ENCODE assay signal across 8 mouse cellular contexts in genomic region chr13:98496917-98497870, GRCm38 (mm10). TPM values are rescaled to one million over a fixed set of nuclear protein-coding genes. Genes with fewer than 3 reads are reported as not detected.
DNase-seq lines count a peak whose midpoint lies in the region; ATAC-seq and TF ChIP-seq lines count a peak whose summit lies in the region.

No protein-coding gene starts in this region.

- peak; percentile 69 for DNase-seq in ES-CJ7 (ENCODE audit: low read depth, low spot score)
- DNase-seq in retina, postnatal 1 day: peak; percentile 80
- DNase-seq in thymus, postnatal 25 days: no peak

- no peak for ATAC-seq in intestine, postnatal 0 days
- no peak for ATAC-seq in intestine, embryonic 15.5 days
- ATAC-seq in embryonic facial prominence, embryonic 13.5 days (ENCODE audit: insufficient number of reproducible peaks, insufficient read depth, low FRiP score, low TSS enrichment, low read depth): 0 out of 2 replicates have a peak, but pooled peaks have one; percentile 29
- ATAC-seq in kidney, embryonic 15.5 days (replicated peaks; ENCODE audit: low FRiP score): peak; percentile 66; the same call in 1 of the 2 replicates
- no peak for ATAC-seq in CD4-positive, CD25-positive, alpha-beta regulatory T cell, adult 4 months

- H3K27ac ChIP-seq in intestine, postnatal 0 days (ENCODE audit: low read depth, low read length): no peak overlapping the region
- no peak overlapping the region for H3K27ac ChIP-seq in intestine, embryonic 15.5 days
- H3K27ac ChIP-seq in embryonic facial prominence, embryonic 13.5 days: peak overlapping the region; percentile 7; the same call in 1 of the 2 replicates
- H3K27ac ChIP-seq in kidney, embryonic 15.5 days: no peak overlapping the region

- H3K4me3 ChIP-seq in intestine, postnatal 0 days (ENCODE audit: low read depth, low read length): no peak overlapping the region
- no peak overlapping the region for H3K4me3 ChIP-seq in intestine, embryonic 15.5 days (replicated peaks)
- no peak overlapping the region for H3K4me3 ChIP-seq in embryonic facial prominence, embryonic 13.5 days
- no peak overlapping the region for H3K4me3 ChIP-seq in kidney, embryonic 15.5 days (replicated peaks)

- no peak overlapping the region for H3K9ac ChIP-seq in intestine, postnatal 0 days (ENCODE audit: low read depth, low read length)
- no peak overlapping the region for H3K9ac ChIP-seq in intestine, embryonic 15.5 days
- H3K9ac ChIP-seq in embryonic facial prominence, embryonic 13.5 days: no peak overlapping the region
- no peak overlapping the region for H3K9ac ChIP-seq in kidney, embryonic 15.5 days

- H3K36me3 ChIP-seq in intestine, postnatal 0 days (ENCODE audit: control insufficient read depth, insufficient read depth): no peaks in the 10 kb centered on the region
- no peaks in the 10 kb centered on the region for H3K36me3 ChIP-seq in intestine, embryonic 15.5 days
- H3K36me3 ChIP-seq in embryonic facial prominence, embryonic 13.5 days: no peaks in the 10 kb centered on the region
- no peaks in the 10 kb centered on the region for H3K36me3 ChIP-seq in kidney, embryonic 15.5 days

- TF ChIP-seq CTCF in intestine, postnatal 0 days (IDR thresholded peaks at IDR 0.05; ENCODE audit: low read depth): peak; percentile 68

- peaks cover 47% of the 10 kb centered on the region for H3K27me3 ChIP-seq in intestine, postnatal 0 days (replicated peaks; ENCODE audit: control insufficient read depth, insufficient read depth, low read length)
- peaks cover 48% of the 10 kb centered on the region for H3K27me3 ChIP-seq in intestine, embryonic 15.5 days (replicated peaks)
- H3K27me3 ChIP-seq in embryonic facial prominence, embryonic 13.5 days: peaks cover 70% of the 10 kb centered on the region
- peaks cover 68% of the 10 kb centered on the region for H3K27me3 ChIP-seq in kidney, embryonic 15.5 days

- H3K9me3 ChIP-seq in intestine, postnatal 0 days (ENCODE audit: control insufficient read depth): no peaks in the 10 kb centered on the region
- H3K9me3 ChIP-seq in intestine, embryonic 15.5 days: no peaks in the 10 kb centered on the region
- H3K9me3 ChIP-seq in embryonic facial prominence, embryonic 13.5 days: no peaks in the 10 kb centered on the region
- no peaks in the 10 kb centered on the region for H3K9me3 ChIP-seq in kidney, embryonic 15.5 days (replicated peaks)

- WGBS in intestine, postnatal 0 days: 25% methylated on average over 16 of the region's 16 CpGs
- 40% methylated on average over 16 of the region's 16 CpGs for WGBS in intestine, embryonic 15.5 days
- 14% methylated on average over 16 of the region's 16 CpGs for WGBS in embryonic facial prominence, embryonic 13.5 days
- WGBS in kidney, embryonic 15.5 days: 20% methylated on average over 16 of the region's 16 CpGs

- no peak overlapping the region for H3K4me2 ChIP-seq in intestine, postnatal 0 days (replicated peaks; ENCODE audit: low read depth)
- no peak overlapping the region for H3K4me2 ChIP-seq in intestine, embryonic 15.5 days (replicated peaks)
- H3K4me2 ChIP-seq in embryonic facial prominence, embryonic 13.5 days: peak overlapping the region; percentile 26
- H3K4me2 ChIP-seq in kidney, embryonic 15.5 days: peak overlapping the region; percentile 38; the same call in 1 of the 2 replicates

- no peaks in the 10 kb centered on the region for H3K4me1 ChIP-seq in intestine, postnatal 0 days (replicated peaks; ENCODE audit: control insufficient read depth, insufficient read depth, low read length)
- H3K4me1 ChIP-seq in intestine, embryonic 15.5 days (replicated peaks): no peaks in the 10 kb centered on the region
- H3K4me1 ChIP-seq in embryonic facial prominence, embryonic 13.5 days: peaks cover 40% of the 10 kb centered on the region
- H3K4me1 ChIP-seq in kidney, embryonic 15.5 days: peaks cover 23% of the 10 kb centered on the region

RNA-seq across cellular contexts. Expression of gene Gm10320, which starts 5.4 kb away (rescaled TPM):
- 1.9 and 2.4 TPM in 2 replicates for polyA plus RNA-seq in intestine, postnatal 0 days (2015; fragmentation: Nextera tagmentation; extraction: Ambion mirVana)
- 1.8 TPM in 2 replicates for polyA plus RNA-seq in intestine, embryonic 15.5 days (2015; fragmentation: Nextera tagmentation; extraction: Ambion mirVana)
- 1.4 and 6.5 TPM in 2 replicates for polyA plus RNA-seq in embryonic facial prominence, embryonic 13.5 days (2015; fragmentation: Nextera tagmentation; extraction: Ambion mirVana)
- polyA plus RNA-seq in kidney, embryonic 15.5 days (2015; fragmentation: Nextera tagmentation; extraction: Ambion mirVana): 1.1 and 2.6 TPM in 2 replicates
- 1 to 10 TPM in 1 of 2 experiments, not detected in 1; 3.3 TPM for polyA plus RNA-seq in CD4-positive, CD25-positive, alpha-beta regulatory T cell, adult 4 months (2017; shearing (Covaris generic))

Comparison
In these comparisons a context has a peak if more than half of its experiments do, and no peak if none do; other contexts are left out.
1. ATAC-seq: peak in embryonic facial prominence, embryonic 13.5 days (single experiment) and kidney, embryonic 15.5 days (single experiment); none in intestine, postnatal 0 days (single experiment), intestine, embryonic 15.5 days (single experiment) and CD4-positive, CD25-positive, alpha-beta regulatory T cell, adult 4 months (single experiment).
2. H3K4me2 ChIP-seq: peak in embryonic facial prominence, embryonic 13.5 days (single experiment) and kidney, embryonic 15.5 days (single experiment); none in intestine, postnatal 0 days (single experiment) and intestine, embryonic 15.5 days (single experiment).